Mouse (Mus musculus): ENCODE data around the gene Akr1c6. TPM values are rescaled to one million over a fixed set of nuclear protein-coding genes. Genes with fewer than 3 reads are reported as not detected.

Akr1c6 gene
- polyA plus RNA-seq (2017; shearing (Covaris generic)): not detected

DNA sequence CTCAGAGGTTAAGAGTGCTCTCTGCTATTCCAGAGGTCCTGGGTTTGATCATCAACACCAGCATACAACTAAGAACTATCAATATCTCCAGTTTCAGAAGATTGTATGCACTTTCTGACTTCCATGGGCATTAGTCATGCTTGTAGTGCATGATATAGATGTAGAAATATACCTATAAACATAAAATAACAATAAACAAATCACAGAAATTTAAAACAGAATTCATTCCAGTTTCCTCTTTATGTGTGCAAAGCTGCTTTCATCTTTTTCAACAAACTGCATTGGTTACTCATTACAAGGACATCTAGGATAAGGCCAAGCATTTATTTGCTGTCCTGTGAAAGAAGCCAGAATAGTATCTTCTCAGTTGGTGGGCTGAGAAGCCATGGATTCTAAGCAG is at the start of gene Akr1c6:
Gene Akr1c6, plus strand, starts transcription at position 301 of the 400 bp plus-strand sequence.

Other genes starting within 250 kb of the Akr1c6 start
- 10 to 100 TPM; 30.7 to 72.6 TPM for gene Akr1c13, start 243.2 kb upstream of the Akr1c6 start, polyA plus RNA-seq (2017; shearing (Covaris generic))
- under 1 TPM; 0.05 to 0.15 TPM for gene Akr1c19, start 205.6 kb upstream of the Akr1c6 start, polyA plus RNA-seq (2017; shearing (Covaris generic))
- gene Akr1c12, start 154.9 kb upstream of the Akr1c6 start, polyA plus RNA-seq (2017; shearing (Covaris generic)): 10 to 100 TPM in 1 of 2 experiments, 1 to 10 TPM in 1; 3.9 to 26.3 TPM
- gene Akr1c20, start 89.0 kb downstream of the Akr1c6 start, polyA plus RNA-seq (2017; shearing (Covaris generic)): not detected
- 1 to 10 TPM in 1 of 2 experiments, not detected in 1; 1.4 TPM for gene Akr1c21, start 139.8 kb downstream of the Akr1c6 start, polyA plus RNA-seq (2017; shearing (Covaris generic))
- 10 to 100 TPM; 12.2 to 18.6 TPM for gene Akr1e1, start 174.9 kb downstream of the Akr1c6 start, polyA plus RNA-seq (2017; shearing (Covaris generic))